Mouse (Mus musculus): ENCODE data around the gene Sgms1.

DNA sequence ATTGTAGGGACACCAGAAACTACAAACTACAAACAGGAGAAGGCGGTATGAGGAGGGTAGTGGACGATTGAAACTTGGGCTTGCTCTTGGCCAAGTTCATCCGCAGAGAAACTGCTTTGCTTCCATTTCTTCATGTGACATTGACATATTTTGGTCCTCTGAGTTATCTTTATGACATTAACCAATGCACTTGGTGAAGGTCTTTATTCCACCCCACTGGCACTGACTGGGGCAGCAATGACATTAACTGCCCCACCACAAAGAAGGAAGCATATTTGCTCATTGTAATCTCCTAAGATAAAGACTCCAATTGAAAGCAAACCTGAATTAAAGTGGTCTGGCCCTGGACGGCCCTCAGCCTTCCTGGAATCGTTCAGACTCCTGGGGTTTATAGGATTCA, 100.6 kb downstream of the Sgms1 start:
- TF ChIP-seq CTCF (IDR thresholded peaks at IDR 0.05; ENCODE audit: borderline replicate concordance, insufficient read depth, low read length) (no peak), POLR2A (IDR thresholded peaks at IDR 0.05; ENCODE audit: low read depth, low read length) (no peak)

Measured in embryonic fibroblast, embryonic 13.5 days (primary cell).